Mouse (Mus musculus): ENCODE data around the gene Smarca1.

Gene Smarca1

GRCm38 (mm10) chrX:47892431-47893024 is at the start of gene Smarca1:
Gene Smarca1, minus strand, starts transcription at chrX:47892974.
- no peak for DNase-seq

- DNase-seq, result no peak
Measured at GRCm38 (mm10) chrX:47937740-47938139, 45.0 kb upstream of the Smarca1 start.

GRCm38 (mm10) chrX:47936885-47937284 is 44.1 kb upstream of the Smarca1 start:
- DNase-seq, result no peak

GRCm38 (mm10) chrX:47934352-47934751 is 41.6 kb upstream of the Smarca1 start:
- no peak for DNase-seq

GRCm38 (mm10) chrX:47930449-47930848 is 37.7 kb upstream of the Smarca1 start:
- DNase-seq, result no peak

- no peak for DNase-seq
Measured at GRCm38 (mm10) chrX:47927981-47928380, 35.2 kb upstream of the Smarca1 start.

- no peak for DNase-seq
Measured at GRCm38 (mm10) chrX:47920541-47920940, 27.8 kb upstream of the Smarca1 start.

GRCm38 (mm10) chrX:47916831-47917230 is 24.1 kb upstream of the Smarca1 start:
- DNase-seq, result no peak

- no peak for DNase-seq
Measured at GRCm38 (mm10) chrX:47913543-47913938, 20.8 kb upstream of the Smarca1 start.

GRCm38 (mm10) chrX:47912904-47913542 is 20.2 kb upstream of the Smarca1 start:
- DNase-seq, result no peak

- peak; percentile 70 for DNase-seq
Measured at GRCm38 (mm10) chrX:47912306-47912792, 19.6 kb upstream of the Smarca1 start, which contains the start of gene Ocrl. Gene Ocrl, plus strand, starts transcription at chrX:47912387.

- peak; percentile 27 for DNase-seq
Measured at GRCm38 (mm10) chrX:47891907-47892430, 805 bp downstream of the Smarca1 start.

- no peak for DNase-seq
Measured at GRCm38 (mm10) chrX:47891243-47891906, 1.4 kb downstream of the Smarca1 start.

- no peak for DNase-seq
Measured at GRCm38 (mm10) chrX:47887401-47887800, 5.4 kb downstream of the Smarca1 start.

- DNase-seq, result no peak
Measured at GRCm38 (mm10) chrX:47882813-47883212, 10.0 kb downstream of the Smarca1 start.

GRCm38 (mm10) chrX:47880052-47880451 is 12.7 kb downstream of the Smarca1 start:
- no peak for DNase-seq

- no peak for DNase-seq
Measured at GRCm38 (mm10) chrX:47858544-47858943, 34.2 kb downstream of the Smarca1 start.

GRCm38 (mm10) chrX:47835835-47836195 is 57.0 kb downstream of the Smarca1 start:
- no peak for DNase-seq

GRCm38 (mm10) chrX:47835098-47835834 is 57.5 kb downstream of the Smarca1 start:
- no peak for DNase-seq

GRCm38 (mm10) chrX:47833431-47833830 is 59.3 kb downstream of the Smarca1 start:
- DNase-seq, result no peak

GRCm38 (mm10) chrX:47820566-47820965 is 72.2 kb downstream of the Smarca1 start:
- DNase-seq, result no peak

- DNase-seq, result no peak
Measured at GRCm38 (mm10) chrX:47808717-47809116, 84.1 kb downstream of the Smarca1 start.

GRCm38 (mm10) chrX:47764440-47764839 is 128.3 kb downstream of the Smarca1 start:
- DNase-seq, result no peak
